Mouse (Mus musculus) kidney, embryonic 16.5 days (tissue): ENCODE data around the gene 4930447C04Rik. TPM values are rescaled to one million over a fixed set of nuclear protein-coding genes. Genes with fewer than 3 reads are reported as not detected.

ENCODE experiments used
- ATAC-seq: fragments of 200-750 bp; cut with Nextera tagmentation; 2 replicates; pipeline ENCODE4 v1.8.0; 2017; ENCODE audit warnings: moderate TSS enrichment; ENCODE audit not compliant: low FRiP score, low TSS enrichment
- H3K27ac ChIP-seq: fragments of 300-500 bp; sonication (generic); 2 replicates; pipeline ENCODE4 v1.5.1; 2014; ENCODE audit warnings: low read length
- H3K27me3 ChIP-seq: fragments of 300-500 bp; sonication (generic); 2 replicates; pipeline ENCODE4 v1.6.1; 2014; ENCODE audit warnings: low read length, control low read depth, mixed read lengths; ENCODE audit not compliant: insufficient read depth
- H3K36me3 ChIP-seq: fragments of 300-500 bp; sonication (generic); 2 replicates; pipeline ENCODE4 v1.6.1; 2014; ENCODE audit warnings: low read length, control low read depth, mixed read lengths; ENCODE audit not compliant: insufficient read depth
- H3K4me1 ChIP-seq: fragments of 300-500 bp; sonication (generic); 2 replicates; pipeline ENCODE4 v1.6.1; 2014; ENCODE audit warnings: low read length, control low read depth, mixed read lengths; ENCODE audit not compliant: insufficient read depth
- H3K4me2 ChIP-seq: fragments of 300-500 bp; sonication (generic); replicated peaks from 2 replicates; pipeline ENCODE4 v1.6.1; 2014; ENCODE audit warnings: low read depth, low read length
- H3K4me3 ChIP-seq: fragments of 300-500 bp; sonication (generic); 2 replicates; pipeline ENCODE4 v1.5.1; 2014; ENCODE audit warnings: mild to moderate bottlenecking, low read length
- H3K9ac ChIP-seq: fragments of 300-500 bp; sonication (generic); replicated peaks from 2 replicates; pipeline ENCODE4 v1.6.1; 2014; ENCODE audit warnings: low read length
- H3K9me3 ChIP-seq: fragments of 300-500 bp; sonication (generic); 2 replicates; pipeline ENCODE4 v1.6.1; 2016; ENCODE audit warnings: low read length, control low read depth
- WGBS: fragments of 180-500 bp; shearing (Covaris S2); extraction: QIAGEN DNeasy Blood & Tissue Kit; methylation state at CpG from one replicate; pipeline ENCODE4 v1.1.7; 2014; 5-methylcytosine and 5-hydroxymethylcytosine counted together
- polyA plus RNA-seq: library from polyadenylated mRNA; unstranded; fragments of >200 nt; fragmentation: Nextera tagmentation; extraction: Ambion mirVana; gene quantifications from 2 replicates; pipeline ENCODE4 v1.2.1, GENCODE M21; 2015

Gene 4930447C04Rik
- polyA plus RNA-seq, 1 experiment from 2014 or later, result 0.97 TPM

GRCm38 (mm10) chr12:72938176-72938575, 2.4 kb downstream of the 4930447C04Rik start:
- Histone ChIP-seq H3K9me3 (no peaks in the 10 kb centered on the region), H3K9ac (no peak overlapping the region), H3K4me1 (peaks cover 4% of the 10 kb centered on the region; the same call in 1 of the 2 replicates), H3K27me3 (peaks cover 86% of the 10 kb centered on the region), H3K4me2 (no peak overlapping the region), H3K36me3 (no peaks in the 10 kb centered on the region), H3K4me3 (no peak overlapping the region), H3K27ac (no peak overlapping the region)
- 4% methylated on average over 11 of the region's 13 CpGs for WGBS
- no peak for ATAC-seq

- H3K9ac ChIP-seq, result no peak overlapping the region
- no peak overlapping the region for H3K4me3 ChIP-seq
- no peak for ATAC-seq
- no peaks in the 10 kb centered on the region for H3K36me3 ChIP-seq
- H3K4me2 ChIP-seq, result no peak overlapping the region
- peaks cover 82% of the 10 kb centered on the region for H3K27me3 ChIP-seq
- no peaks in the 10 kb centered on the region for H3K9me3 ChIP-seq
- H3K4me1 ChIP-seq, result peaks cover 4% of the 10 kb centered on the region; the same call in 1 of the 2 replicates
- H3K27ac ChIP-seq, result no peak overlapping the region
- 3% methylated on average over 19 of the region's 19 CpGs for WGBS
Measured at GRCm38 (mm10) chr12:72937537-72938120, 2.9 kb downstream of the 4930447C04Rik start.

GRCm38 (mm10) chr12:72936751-72937150, 3.8 kb downstream of the 4930447C04Rik start:
- Histone ChIP-seq H3K27ac (no peak overlapping the region), H3K9ac (no peak overlapping the region), H3K4me3 (no peak overlapping the region), H3K4me1 (peaks cover 4% of the 10 kb centered on the region; the same call in 1 of the 2 replicates), H3K9me3 (no peaks in the 10 kb centered on the region), H3K4me2 (no peak overlapping the region), H3K36me3 (no peaks in the 10 kb centered on the region), H3K27me3 (peaks cover 74% of the 10 kb centered on the region)
- no peak for ATAC-seq
- 34% methylated on average over 8 of the region's 8 CpGs for WGBS

GRCm38 (mm10) chr12:72917159-72917993, 23.2 kb downstream of the 4930447C04Rik start:
- WGBS, result 25% methylated on average over 36 of the region's 48 CpGs
- Histone ChIP-seq H3K27ac (no peak overlapping the region), H3K9me3 (peaks cover 6% of the 10 kb centered on the region; the same call in 1 of the 2 replicates), H3K9ac (peak overlapping the region; percentile 57), H3K4me3 (peak overlapping the region; percentile 36), H3K36me3 (no peaks in the 10 kb centered on the region), H3K4me1 (0 out of 2 replicates have a peak, but pooled peaks cover 3% of the 10 kb centered on the region), H3K27me3 (peaks cover 6% of the 10 kb centered on the region; the same call in 1 of the 2 replicates), H3K4me2 (peak overlapping the region; percentile 59)
- peak; percentile 65; the same call in 1 of the 2 replicates for ATAC-seq

- H3K9me3 ChIP-seq, result no peaks in the 10 kb centered on the region; the same call in 1 of the 2 replicates
- no peak for ATAC-seq
- peak overlapping the region; percentile 20; the same call in 1 of the 2 replicates for H3K4me3 ChIP-seq
- no peak overlapping the region for H3K27ac ChIP-seq
- peaks cover 61% of the 10 kb centered on the region for H3K27me3 ChIP-seq
- H3K4me2 ChIP-seq, result peak overlapping the region; percentile 48
- peaks cover 7% of the 10 kb centered on the region; the same call in 1 of the 2 replicates for H3K4me1 ChIP-seq
- H3K9ac ChIP-seq, result no peak overlapping the region
- 10% methylated on average over 19 of the region's 19 CpGs for WGBS
- H3K36me3 ChIP-seq, result no peaks in the 10 kb centered on the region
Measured at GRCm38 (mm10) chr12:72854377-72855032, 86.1 kb downstream of the 4930447C04Rik start.

GRCm38 (mm10) chr12:72853406-72854076, 87.0 kb downstream of the 4930447C04Rik start:
- WGBS, result 44% methylated on average over 13 of the region's 13 CpGs
- H3K4me3 ChIP-seq, result no peak overlapping the region
- no peak overlapping the region for H3K9ac ChIP-seq
- H3K27ac ChIP-seq, result no peak overlapping the region
- no peak overlapping the region for H3K4me2 ChIP-seq
- H3K27me3 ChIP-seq, result peaks cover 66% of the 10 kb centered on the region
- ATAC-seq, result no peak
- no peaks in the 10 kb centered on the region for H3K9me3 ChIP-seq
- no peaks in the 10 kb centered on the region for H3K36me3 ChIP-seq
- peaks cover 7% of the 10 kb centered on the region; the same call in 1 of the 2 replicates for H3K4me1 ChIP-seq

GRCm38 (mm10) chr12:72852264-72852663, 88.3 kb downstream of the 4930447C04Rik start:
- H3K9ac ChIP-seq, result no peak overlapping the region
- no peaks in the 10 kb centered on the region for H3K36me3 ChIP-seq
- H3K9me3 ChIP-seq, result no peaks in the 10 kb centered on the region
- WGBS, result 60% methylated on average over 6 of the region's 6 CpGs
- no peak overlapping the region for H3K27ac ChIP-seq
- no peak overlapping the region for H3K4me3 ChIP-seq
- peaks cover 7% of the 10 kb centered on the region; the same call in 1 of the 2 replicates for H3K4me1 ChIP-seq
- no peak for ATAC-seq
- no peak overlapping the region for H3K4me2 ChIP-seq
- peaks cover 75% of the 10 kb centered on the region for H3K27me3 ChIP-seq

- no peak overlapping the region for H3K27ac ChIP-seq
- no peaks in the 10 kb centered on the region for H3K36me3 ChIP-seq
- no peaks in the 10 kb centered on the region for H3K9me3 ChIP-seq
- no peak overlapping the region for H3K4me3 ChIP-seq
- WGBS, result 69% methylated on average over 9 of the region's 9 CpGs
- peaks cover 7% of the 10 kb centered on the region; the same call in 1 of the 2 replicates for H3K4me1 ChIP-seq
- H3K27me3 ChIP-seq, result peaks cover 75% of the 10 kb centered on the region
- no peak overlapping the region for H3K9ac ChIP-seq
- H3K4me2 ChIP-seq, result no peak overlapping the region
- no peak for ATAC-seq
Measured at GRCm38 (mm10) chr12:72850146-72850545, 90.4 kb downstream of the 4930447C04Rik start.

GRCm38 (mm10) chr12:72847725-72848124, 92.8 kb downstream of the 4930447C04Rik start:
- Histone ChIP-seq H3K4me3 (no peak overlapping the region), H3K4me1 (peaks cover 7% of the 10 kb centered on the region), H3K36me3 (no peaks in the 10 kb centered on the region), H3K27me3 (peaks cover 51% of the 10 kb centered on the region), H3K9ac (no peak overlapping the region), H3K9me3 (peaks cover 2% of the 10 kb centered on the region; the same call in 1 of the 2 replicates), H3K27ac (no peak overlapping the region), H3K4me2 (no peak overlapping the region)
- 28% methylated on average over 7 of the region's 7 CpGs for WGBS
- ATAC-seq, result no peak
